Mouse (Mus musculus) Patski (cell line): ENCODE measurements around the gene Ankrd52. TPM values are rescaled to one million over a fixed set of nuclear protein-coding genes. Genes with fewer than 3 reads are reported as not detected.

ENCODE experiments used
- ATAC-seq: fragments of 100-300 bp; one replicate; pipeline ENCODE4 v1.8.0; 2021
- CTCF ChIA-PET: fragments of 350-600 bp; sonication (Branson Sonifier 250); formaldehyde crosslinking; loops from one replicate; lab custom pipeline; 2022; ENCODE audit warnings: inconsistent platforms; lab: Charles Lee
- POLR2A ChIA-PET: fragments of 350-600 bp; sonication (Branson Sonifier 250); formaldehyde crosslinking; loops from one replicate; lab custom pipeline; 2022; ENCODE audit warnings: antibody characterized with exemption, inconsistent platforms; lab: Charles Lee
- DNase-seq: peaks from one replicate; pipeline ENCODE4 v3.0.0-alpha.2; 2011; ENCODE audit warnings: low read depth, low spot score
- H3K27me3 ChIP-seq: fragments of 371-371 bp; one replicate; pipeline ENCODE4 v1.5.1; 2021
- CTCF ChIP-seq: fragments of 100-300 bp; IDR thresholded peaks from one replicate; pipeline ENCODE4 v1.5.1; 2021
- in situ Hi-C: fragments of 300-500 bp; cut with MboI; formaldehyde crosslinking; loops from 3 replicates; pipeline ENCODE4 v1.11.1; 2018; ENCODE audit warnings: low pct_unique_long_range_greater_than_20kb, mixed read lengths
- polyA plus RNA-seq: library from polyadenylated mRNA; unstranded; gene quantifications from one replicate; pipeline ENCODE4 v1.2.3, GENCODE M21; 2021

The Ankrd52 gene
- polyA plus RNA-seq, 1 experiment from 2014 or later, result 55.9 TPM

DNA sequence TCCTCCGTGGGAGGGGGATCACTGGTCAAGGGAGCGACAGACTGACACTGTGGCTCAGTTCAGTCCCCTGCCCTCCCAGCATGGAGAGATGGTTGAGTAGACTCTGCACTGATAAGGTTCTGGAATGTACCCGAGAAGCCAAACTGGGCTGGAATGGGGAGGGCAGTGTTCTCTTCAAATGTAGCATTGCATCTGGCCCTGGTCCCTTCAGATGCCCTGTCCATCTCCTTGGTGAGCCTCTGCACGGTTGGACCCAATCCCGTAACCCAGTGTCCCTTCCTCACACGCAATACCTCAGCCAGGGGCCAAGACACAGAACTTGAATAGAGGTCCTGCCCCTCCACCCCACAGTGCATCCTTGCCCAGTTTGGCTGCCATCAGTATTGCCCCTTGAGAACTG is 14.9 kb downstream of the Ankrd52 start:
- ATAC-seq (no peak), DNase-seq (no peak)
- H3K27me3 ChIP-seq, result no peaks in the 10 kb centered on the region
- TF ChIP-seq CTCF, result no peak
- ChIA-PET CTCF (no interaction called here), POLR2A (no interaction called here)
- in situ Hi-C loops, result no loop called here

DNA sequence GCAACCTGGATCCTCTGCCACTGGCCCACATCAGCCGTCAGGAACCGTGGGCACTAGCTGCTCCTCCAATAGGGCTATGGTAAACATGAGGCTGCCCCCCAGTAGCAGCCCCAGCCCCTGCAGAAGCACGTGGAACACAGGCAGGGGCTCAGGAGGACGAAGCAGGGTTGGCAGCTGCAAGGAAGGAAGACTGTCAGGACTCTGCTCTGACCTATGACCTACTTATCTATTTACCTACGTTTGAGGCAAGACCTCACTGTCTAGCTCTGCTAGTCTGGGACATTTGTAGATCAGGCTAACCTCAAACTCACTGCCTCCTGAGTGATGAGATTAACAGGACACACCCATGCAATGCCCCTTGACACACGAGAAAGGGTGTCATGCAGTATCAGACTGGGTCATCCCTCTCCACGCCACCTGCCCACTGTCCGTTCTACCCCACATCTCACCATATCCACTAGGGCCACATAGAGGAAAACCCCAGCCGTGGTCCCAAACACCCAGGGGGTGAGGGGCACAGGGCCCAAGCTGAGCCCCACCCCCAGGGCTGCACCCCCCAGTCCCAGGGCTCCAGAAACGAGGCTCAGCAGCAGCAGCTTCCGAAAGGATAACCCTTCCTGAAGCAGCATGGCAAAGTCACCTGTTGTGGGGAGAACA is 19.2 kb downstream of the Ankrd52 start:
- in situ Hi-C loops, result no loop called here
- no peak for TF ChIP-seq CTCF
- no peak for ATAC-seq
- ChIA-PET POLR2A (interaction anchor here (0.8 kb wide), 2 partner anchors 11 to 53 kb away, joined by 3 to 8 read pairs; no protein-coding TSS in a partner anchor), CTCF (no interaction called here)
- no peaks in the 10 kb centered on the region for H3K27me3 ChIP-seq
- no peak for DNase-seq

DNA sequence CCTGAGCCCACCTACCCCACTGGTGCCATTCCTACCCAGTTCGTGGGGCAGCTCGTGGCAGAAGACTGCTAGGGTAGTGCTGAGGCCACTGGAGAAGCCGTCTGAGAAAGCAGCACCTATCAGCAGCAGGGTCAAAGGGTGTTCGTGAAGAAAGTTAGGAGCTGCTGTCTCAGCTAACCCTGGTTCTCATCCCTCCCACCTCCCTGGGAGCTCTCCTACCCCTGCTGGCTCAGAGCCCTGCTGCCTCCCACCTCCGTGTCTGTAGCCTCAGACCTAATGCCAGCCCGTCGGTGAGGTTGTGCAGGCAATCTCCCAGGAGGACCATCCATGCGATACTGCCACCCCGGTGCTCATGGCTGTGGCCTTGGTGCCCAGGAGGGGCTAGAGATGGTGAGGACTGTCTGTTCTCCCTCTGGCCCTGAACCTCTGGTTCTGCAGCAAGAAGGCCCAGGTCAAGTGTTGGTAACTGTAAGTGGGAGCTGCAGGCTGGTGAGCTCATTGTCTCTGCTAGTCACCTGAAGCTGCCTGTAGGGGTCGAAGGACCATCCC is 19.9 kb downstream of the Ankrd52 start:
- no peak for TF ChIP-seq CTCF
- CTCF ChIA-PET, result no interaction called here
- no peaks in the 10 kb centered on the region for H3K27me3 ChIP-seq
- ATAC-seq (no peak), DNase-seq (no peak)
- in situ Hi-C loops, result no loop called here
- POLR2A ChIA-PET, result interaction anchor here (0.8 kb wide), 2 partner anchors 12 to 52 kb away, joined by 3 to 8 read pairs; no protein-coding TSS in a partner anchor

DNA sequence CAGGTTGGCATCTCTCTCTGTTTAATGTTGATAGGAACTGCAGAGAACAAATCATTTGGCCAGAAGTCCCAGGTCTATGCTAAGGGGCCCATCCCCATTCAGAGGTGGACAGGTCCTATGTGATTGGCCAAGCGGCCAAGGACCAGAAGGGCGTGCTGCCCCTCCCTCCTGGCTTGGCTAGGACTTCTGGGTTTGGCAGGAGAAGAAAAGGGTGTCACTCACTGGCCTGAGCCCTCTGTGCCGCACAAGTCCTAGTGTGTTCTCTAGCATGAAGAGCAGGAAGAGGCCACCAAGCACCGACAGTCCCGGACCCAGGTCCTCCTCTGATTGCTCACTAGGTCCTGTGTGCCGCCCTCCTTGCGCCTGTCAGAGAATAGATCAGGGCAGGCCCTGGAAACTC is 20.6 kb downstream of the Ankrd52 start:
- no peaks in the 10 kb centered on the region for H3K27me3 ChIP-seq
- in situ Hi-C loops, result no loop called here
- no peak for TF ChIP-seq CTCF
- ATAC-seq (no peak), DNase-seq (no peak)
- ChIA-PET CTCF (no interaction called here), POLR2A (no interaction called here)

DNA sequence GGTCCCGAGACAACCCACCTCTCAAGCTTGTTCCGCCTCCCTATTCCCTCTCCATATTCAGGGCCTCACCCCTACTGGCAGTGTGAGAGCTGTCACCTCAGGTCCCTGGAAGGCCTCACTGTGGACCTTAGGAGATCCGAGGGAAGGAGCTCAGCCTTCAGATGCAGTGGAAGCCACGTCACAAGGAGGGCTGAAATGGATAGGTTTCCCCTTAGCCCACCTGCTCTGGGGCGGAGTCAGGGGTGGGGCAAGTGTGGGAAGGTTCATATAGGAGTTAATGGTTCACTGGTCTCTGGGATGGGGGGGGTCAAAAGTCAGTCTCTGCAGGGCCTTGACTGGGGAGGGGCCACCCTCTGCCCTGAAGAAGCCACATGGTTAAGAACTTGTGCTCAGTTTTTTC is 23.4 kb downstream of the Ankrd52 start:
- in situ Hi-C loops, result no loop called here
- DNase-seq, result no peak
- ChIA-PET POLR2A (interaction anchor here (1.9 kb wide), 1 partner anchor 9 kb away, joined by 5 read pairs; no protein-coding TSS in a partner anchor), CTCF (interaction anchor here (1.3 kb wide), 1 partner anchor 17 kb away, joined by 3 read pairs; no protein-coding TSS in a partner anchor)
- no peaks in the 10 kb centered on the region for H3K27me3 ChIP-seq
- TF ChIP-seq CTCF, result no peak
- no peak for ATAC-seq

- ATAC-seq (no peak), DNase-seq (no peak)
- no peaks in the 10 kb centered on the region for H3K27me3 ChIP-seq
- ChIA-PET CTCF (interaction anchor here (1.3 kb wide), 1 partner anchor 18 kb away, joined by 3 read pairs; no protein-coding TSS in a partner anchor), POLR2A (interaction anchor here (1.9 kb wide), 1 partner anchor 8 kb away, joined by 5 read pairs; no protein-coding TSS in a partner anchor)
- TF ChIP-seq CTCF, result no peak
- in situ Hi-C loops, result no loop called here
Observed at GRCm38 (mm10) chr10:128401056-128401455, 24.1 kb downstream of the Ankrd52 start, which contains the start of gene Slc39a5. Gene Slc39a5 (minus strand): TSS chr10:128401229.

- POLR2A ChIA-PET, result no interaction called here
- in situ Hi-C loops, result no loop called here
- no peak for TF ChIP-seq CTCF
- no peak for DNase-seq
- ATAC-seq, result no peak
- CTCF ChIA-PET, result interaction anchor here (1.5 kb wide), 1 partner anchor 27 kb away, joined by 3 read pairs; no protein-coding TSS in a partner anchor
- no peaks in the 10 kb centered on the region for H3K27me3 ChIP-seq
Observed at GRCm38 (mm10) chr10:128401638-128402037, 24.7 kb downstream of the Ankrd52 start.

GRCm38 (mm10) chr10:128403931-128404330 is 27.0 kb downstream of the Ankrd52 start:
- CTCF ChIA-PET, result no interaction called here
- ATAC-seq (no peak), DNase-seq (no peak)
- in situ Hi-C loops, result no loop called here
- H3K27me3 ChIP-seq, result no peaks in the 10 kb centered on the region
- TF ChIP-seq CTCF, result no peak
- POLR2A ChIA-PET, result no interaction called here

- no peaks in the 10 kb centered on the region for H3K27me3 ChIP-seq
Observed at GRCm38 (mm10) chr10:128408591-128409535, 31.9 kb downstream of the Ankrd52 start.

More at GRCm38 (mm10) chr10:128408591-128409535, 31.9 kb downstream of the Ankrd52 start:
- ChIA-PET POLR2A (interaction anchor here (0.6 to 1.5 kb wide), 2 partner anchors 9 to 47 kb away, joined by 3 to 5 read pairs; partner anchors contain the start of gene Slc39a5), CTCF (no interaction called here)
- in situ Hi-C loops, result loop anchor here (5.0 kb wide), 1 partner anchor 48 kb away; the partner anchor contains the start of gene Smarcc2
- ATAC-seq (no peak), DNase-seq (no peak)
- TF ChIP-seq CTCF, result no peak
